Mouse (Mus musculus): ENCODE measurements at regions not wholly inside any gene's neighbourhood (a gene's known extent, or its start where the extent isn't known, plus 50 kb on each side); places are given as distances from the start of the nearest gene placed in this dataset.

DNA sequence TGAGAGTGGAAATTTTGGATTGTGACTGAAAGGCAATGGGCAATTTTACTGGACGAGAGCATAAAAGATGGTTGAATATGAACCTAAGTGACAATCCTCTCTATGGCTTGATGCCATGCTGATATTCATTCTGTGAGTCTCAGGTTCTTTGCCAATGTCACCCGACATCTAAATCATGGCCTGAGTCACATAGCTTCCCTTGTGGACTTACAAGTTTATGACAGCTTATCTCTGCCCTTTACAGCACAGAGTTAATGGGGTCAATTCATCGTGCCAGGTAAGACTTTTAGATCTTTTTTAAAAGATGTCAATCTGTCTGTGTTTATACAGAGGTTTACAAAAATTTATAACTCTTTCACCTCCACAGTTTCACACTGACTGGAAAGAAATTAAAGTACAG, 641.2 kb downstream of the Grxcr1 start:
- no peak for TF ChIP-seq CTCF (IDR thresholded peaks at IDR 0.05; ENCODE audit: low read depth)
- no peak for TF ChIP-seq EP300 (IDR thresholded peaks at IDR 0.05; ENCODE audit: low read depth)
